ENCODE assay signal across 8 mouse cellular contexts in genomic region chr4:123717574-123718433, GRCm38 (mm10). TPM values are rescaled to one million over a fixed set of nuclear protein-coding genes. Genes with fewer than 3 reads are reported as not detected.
DNase-seq lines count a peak whose midpoint lies in the region; ATAC-seq lines count a peak whose summit lies in the region.

Ndufs5 (minus strand) TSS chr4:123718202.

- DNase-seq in ES-CJ7 (ENCODE audit: low read depth, low spot score) = peak; percentile 98
- peak; percentile 96 for DNase-seq in cerebellum, adult 11 months
- peak; percentile 98 for DNase-seq in forebrain, embryonic 14.5 days (ENCODE audit: low spot score)
- DNase-seq in heart, postnatal 14 days = peak; percentile 98
- DNase-seq in layer of hippocampus, adult 11-12 months (ENCODE audit: low spot score) = peak; percentile 96
- DNase-seq in lung, adult 18-20 months = peak; percentile 96 to 97
- peak; percentile 96 for DNase-seq in testis, postnatal 14 days (ENCODE audit: low spot score)

- intact Hi-C loops in heart, postnatal 14 days (cut with DNase I) = loop anchor here (2.0 to 10.0 kb wide), 2 partner anchors 29 to 977 kb away; partner anchors contain the start of gene Utp11

- peaks cover 3% of the 10 kb centered on the region; the same call in 1 of the 2 replicates for H3K4me1 ChIP-seq in forebrain, embryonic 14.5 days (ENCODE audit: control insufficient read depth, insufficient read depth, low read length)
- peaks cover 18% of the 10 kb centered on the region for H3K4me1 ChIP-seq in neural tube, embryonic 15.5 days

- H3K9me3 ChIP-seq in forebrain, embryonic 14.5 days (replicated peaks; ENCODE audit: control insufficient read depth, low read length) = no peaks in the 10 kb centered on the region
- no peaks in the 10 kb centered on the region for H3K9me3 ChIP-seq in neural tube, embryonic 15.5 days (replicated peaks)

- peak within 1 kb of the TSS; percentile 90 for H3K9ac ChIP-seq in forebrain, embryonic 14.5 days (ENCODE audit: low read length)
- H3K9ac ChIP-seq in neural tube, embryonic 15.5 days (replicated peaks) = peak within 1 kb of the TSS; percentile 92

- peak within 1 kb of the TSS; percentile 76 for H3K4me3 ChIP-seq in forebrain, embryonic 14.5 days (ENCODE audit: low read depth, low read length)
- peak within 1 kb of the TSS; percentile 86 for H3K4me3 ChIP-seq in neural tube, embryonic 15.5 days (replicated peaks)

- no peaks in the 10 kb centered on the region for H3K27me3 ChIP-seq in forebrain, embryonic 14.5 days (replicated peaks; ENCODE audit: control insufficient read depth, insufficient read depth, low read length)
- no peaks in the 10 kb centered on the region for H3K27me3 ChIP-seq in neural tube, embryonic 15.5 days (replicated peaks)

- peaks cover 23% of the 10 kb centered on the region for H3K36me3 ChIP-seq in forebrain, embryonic 14.5 days (ENCODE audit: control insufficient read depth, insufficient read depth, low read length)
- H3K36me3 ChIP-seq in neural tube, embryonic 15.5 days = peaks cover 23% of the 10 kb centered on the region

- under 1% methylated on average over 40 of the region's 40 CpGs for WGBS in forebrain, embryonic 14.5 days
- under 1% methylated on average over 40 of the region's 40 CpGs for WGBS in neural tube, embryonic 15.5 days

- H3K4me2 ChIP-seq in forebrain, embryonic 14.5 days (ENCODE audit: low read length) = peak within 1 kb of the TSS; percentile 68
- peak within 1 kb of the TSS; percentile 74 for H3K4me2 ChIP-seq in neural tube, embryonic 15.5 days

- H3K27ac ChIP-seq in forebrain, embryonic 14.5 days (ENCODE audit: low read depth, low read length) = 0 out of 2 replicates have a peak within 1 kb of the TSS, but pooled peaks have one; percentile 63
- H3K27ac ChIP-seq in neural tube, embryonic 15.5 days (replicated peaks) = peak within 1 kb of the TSS; percentile 83

- peak; percentile 98 for ATAC-seq in forebrain, embryonic 14.5 days
- ATAC-seq in neural tube, embryonic 15.5 days (ENCODE audit: low FRiP score) = peak; percentile 95

RNA-seq across cellular contexts. Expression of gene Ndufs5, which starts in this region (rescaled TPM):
- polyA plus RNA-seq in forebrain, embryonic 14.5 days (2014; fragmentation: Nextera tagmentation; extraction: Ambion mirVana) = 397 and 481 TPM in 2 replicates
- total RNA-seq in heart, postnatal 14 days (2021) = 100 to 1,000 TPM; 370 to 409 TPM
- polyA plus RNA-seq in neural tube, embryonic 15.5 days (2015; fragmentation: Nextera tagmentation; extraction: Ambion mirVana) = 474 and 561 TPM in 2 replicates

Comparison
In these comparisons a context has a peak if more than half of its experiments do, and no peak if none do; other contexts are left out.
1. Peak in every context shown above with its lines: DNase-seq, ATAC-seq, H3K4me3 ChIP-seq and H3K27ac ChIP-seq.